Mouse (Mus musculus): ENCODE measurements around the gene Pdzd7. TPM values are rescaled to one million over a fixed set of nuclear protein-coding genes. Genes with fewer than 3 reads are reported as not detected.

Pdzd7 gene
- polyA plus RNA-seq, 1 experiment from 2014 or later, result 0.48 TPM

DNA sequence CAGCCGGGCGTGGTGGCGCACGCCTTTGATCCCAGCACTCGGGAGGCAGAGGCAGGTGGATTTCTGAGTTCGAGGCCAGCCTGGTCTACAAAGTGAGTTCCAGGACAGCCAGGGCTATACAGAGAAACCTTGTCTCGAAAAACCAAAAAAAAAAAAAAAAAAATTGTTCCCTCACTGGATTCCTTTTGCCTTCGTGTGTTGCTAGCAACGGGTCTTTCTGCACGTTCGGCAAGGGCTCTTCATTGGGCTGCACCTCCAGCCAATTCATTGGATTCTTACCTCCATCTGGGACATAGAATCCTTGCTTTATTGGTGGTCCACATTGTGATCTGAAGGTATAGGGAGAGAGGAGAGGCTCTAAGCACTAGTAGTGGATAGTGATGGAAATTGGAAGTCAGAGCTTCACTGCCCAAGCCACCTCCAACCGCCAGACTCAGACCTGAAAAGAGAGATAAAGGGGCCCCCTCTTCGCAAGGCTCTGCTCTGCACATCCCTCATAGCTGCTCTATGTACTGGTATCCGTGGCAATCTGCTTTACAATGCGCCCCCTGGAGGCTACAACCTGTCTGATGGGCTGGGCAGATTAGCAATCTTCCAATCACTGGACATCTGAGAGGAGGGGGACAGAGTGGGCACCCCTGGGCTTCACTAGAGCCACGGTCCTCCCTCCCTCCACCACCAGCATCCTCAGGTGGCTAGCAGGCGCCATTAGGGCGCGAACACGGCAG lies 18.2 kb upstream of the Pdzd7 start:
- peaks cover 36% of the 10 kb centered on the region for H3K27me3 ChIP-seq (ENCODE audit: control insufficient read depth, insufficient read depth, low read length)
- peaks cover 4% of the 10 kb centered on the region; the same call in 1 of the 2 replicates for H3K4me1 ChIP-seq (ENCODE audit: control insufficient read depth, insufficient read depth, low read length)
- H3K27ac ChIP-seq (ENCODE audit: low read length), result no peak overlapping the region
- H3K9ac ChIP-seq (ENCODE audit: low read length), result no peak overlapping the region
- WGBS, result 44% methylated on average over 20 of the region's 20 CpGs
- H3K4me2 ChIP-seq (ENCODE audit: low read depth, low read length), result no peak overlapping the region
- peak; percentile 44; the same call in 1 of the 2 replicates for ATAC-seq (ENCODE audit: insufficient read depth, low FRiP score)
- no peaks in the 10 kb centered on the region for H3K9me3 ChIP-seq (replicated peaks; ENCODE audit: control insufficient read depth, low read length)
- H3K36me3 ChIP-seq (ENCODE audit: control insufficient read depth, insufficient read depth, low read length), result no peaks in the 10 kb centered on the region
- H3K4me3 ChIP-seq (replicated peaks; ENCODE audit: low read length), result no peak overlapping the region

DNA sequence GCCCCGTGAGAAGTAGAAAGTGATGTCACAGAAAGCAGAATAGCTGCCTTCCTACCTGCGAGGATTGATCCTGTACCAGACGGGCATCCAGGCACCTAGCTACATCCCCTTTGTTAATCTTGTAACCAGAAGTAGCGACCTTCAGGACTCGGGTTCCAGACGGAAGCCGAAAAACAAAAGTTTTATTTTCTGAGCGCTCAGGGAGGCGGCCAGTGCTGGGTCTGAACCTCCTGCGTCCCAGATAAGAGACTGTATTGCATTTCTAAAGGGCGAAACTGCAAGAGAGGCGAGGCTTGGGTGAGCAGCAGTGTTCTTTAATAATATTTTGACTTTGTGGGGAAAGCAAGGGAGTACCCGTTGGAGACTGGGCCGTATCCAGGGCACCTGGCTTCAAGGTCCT lies 13.3 kb upstream of the Pdzd7 start:
- ATAC-seq (ENCODE audit: insufficient read depth, low FRiP score), result no peak
- Histone ChIP-seq H3K9me3 (replicated peaks; ENCODE audit: control insufficient read depth, low read length) (no peaks in the 10 kb centered on the region), H3K4me1 (ENCODE audit: control insufficient read depth, insufficient read depth, low read length) (peaks cover 17% of the 10 kb centered on the region), H3K27ac (ENCODE audit: low read length) (peak overlapping the region; percentile 99), H3K27me3 (ENCODE audit: control insufficient read depth, insufficient read depth, low read length) (peaks cover 2% of the 10 kb centered on the region), H3K4me2 (ENCODE audit: low read depth, low read length) (peak overlapping the region; percentile 91), H3K36me3 (ENCODE audit: control insufficient read depth, insufficient read depth, low read length) (no peaks in the 10 kb centered on the region), H3K4me3 (replicated peaks; ENCODE audit: low read length) (peak overlapping the region; percentile 76), H3K9ac (ENCODE audit: low read length) (peak overlapping the region; percentile 90)
- under 1% methylated on average over 14 of the region's 14 CpGs for WGBS

DNA sequence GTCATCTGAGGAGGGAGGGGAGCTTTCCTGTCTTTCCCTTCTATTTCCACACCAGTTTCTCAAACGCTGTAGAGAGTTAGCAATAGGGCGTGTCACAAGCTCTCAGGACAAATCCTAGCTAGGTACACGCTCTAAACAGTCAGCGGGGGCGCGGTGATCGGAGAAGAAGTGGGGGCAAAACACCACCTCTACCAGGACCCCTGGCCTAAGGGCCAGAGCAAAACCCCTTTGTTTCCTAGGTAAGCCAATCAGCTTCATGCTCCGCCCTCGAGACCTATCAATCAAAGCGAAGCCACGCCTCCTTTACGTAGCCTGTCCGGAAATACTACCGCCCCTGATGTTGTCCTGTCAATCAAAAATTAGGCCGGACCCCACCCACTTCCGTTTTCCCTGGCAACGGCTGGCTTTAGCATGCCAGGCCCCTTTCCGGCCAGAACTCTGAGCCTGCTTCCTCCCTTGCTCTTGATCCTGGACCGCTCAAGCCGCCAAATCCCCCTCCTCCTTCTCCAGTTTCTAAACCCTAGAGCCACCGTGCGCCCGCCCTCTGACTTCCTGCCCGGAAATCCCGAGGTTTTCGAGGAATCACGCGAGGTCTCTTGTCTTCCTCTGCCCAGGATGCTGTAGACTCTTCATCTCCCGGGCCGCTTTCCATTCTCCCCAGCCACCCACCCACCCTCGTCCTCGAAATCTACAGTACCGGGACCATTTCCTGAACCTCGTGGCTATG lies 12.8 kb upstream of the Pdzd7 start:
- under 1% methylated on average over 34 of the region's 34 CpGs for WGBS
- Histone ChIP-seq H3K27me3 (ENCODE audit: control insufficient read depth, insufficient read depth, low read length) (no peaks in the 10 kb centered on the region), H3K36me3 (ENCODE audit: control insufficient read depth, insufficient read depth, low read length) (no peaks in the 10 kb centered on the region), H3K4me1 (ENCODE audit: control insufficient read depth, insufficient read depth, low read length) (peaks cover 17% of the 10 kb centered on the region), H3K4me2 (ENCODE audit: low read depth, low read length) (peak overlapping the region; percentile 91), H3K9me3 (replicated peaks; ENCODE audit: control insufficient read depth, low read length) (no peaks in the 10 kb centered on the region), H3K4me3 (replicated peaks; ENCODE audit: low read length) (peak overlapping the region; percentile 76), H3K9ac (ENCODE audit: low read length) (peak overlapping the region; percentile 90), H3K27ac (ENCODE audit: low read length) (peak overlapping the region; percentile 99)
- peak; percentile 93 for ATAC-seq (ENCODE audit: insufficient read depth, low FRiP score)

DNA sequence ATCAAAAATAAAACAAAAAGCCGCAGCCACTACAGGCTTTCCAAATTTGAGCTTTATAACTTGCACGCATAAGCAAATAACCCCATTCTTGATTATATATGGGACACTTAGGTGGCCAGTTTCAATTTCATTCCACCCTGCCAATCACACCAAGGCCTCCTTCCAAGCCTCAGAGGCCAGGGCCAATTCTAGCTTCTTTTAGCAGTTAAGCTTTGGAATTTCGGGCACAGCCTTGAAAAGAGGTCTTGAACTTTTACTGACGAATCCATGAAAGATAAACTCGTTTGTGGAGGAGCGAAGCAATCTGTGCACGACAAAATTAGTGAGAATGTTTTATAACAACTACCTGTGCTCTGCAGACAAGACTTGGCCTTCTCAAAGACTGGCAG lies 12.2 kb upstream of the Pdzd7 start:
- peak overlapping the region; percentile 90 for H3K9ac ChIP-seq (ENCODE audit: low read length)
- peaks cover 17% of the 10 kb centered on the region for H3K4me1 ChIP-seq (ENCODE audit: control insufficient read depth, insufficient read depth, low read length)
- peak overlapping the region; percentile 91 for H3K4me2 ChIP-seq (ENCODE audit: low read depth, low read length)
- H3K27me3 ChIP-seq (ENCODE audit: control insufficient read depth, insufficient read depth, low read length), result no peaks in the 10 kb centered on the region
- H3K36me3 ChIP-seq (ENCODE audit: control insufficient read depth, insufficient read depth, low read length), result 0 out of 2 replicates have a peak, but pooled peaks cover 2% of the 10 kb centered on the region
- H3K9me3 ChIP-seq (replicated peaks; ENCODE audit: control insufficient read depth, low read length), result no peaks in the 10 kb centered on the region
- H3K4me3 ChIP-seq (replicated peaks; ENCODE audit: low read length), result peak overlapping the region; percentile 76
- H3K27ac ChIP-seq (ENCODE audit: low read length), result peak overlapping the region; percentile 99
- WGBS, result 28% methylated on average over 7 of the region's 7 CpGs
- no peak for ATAC-seq (ENCODE audit: insufficient read depth, low FRiP score)

DNA sequence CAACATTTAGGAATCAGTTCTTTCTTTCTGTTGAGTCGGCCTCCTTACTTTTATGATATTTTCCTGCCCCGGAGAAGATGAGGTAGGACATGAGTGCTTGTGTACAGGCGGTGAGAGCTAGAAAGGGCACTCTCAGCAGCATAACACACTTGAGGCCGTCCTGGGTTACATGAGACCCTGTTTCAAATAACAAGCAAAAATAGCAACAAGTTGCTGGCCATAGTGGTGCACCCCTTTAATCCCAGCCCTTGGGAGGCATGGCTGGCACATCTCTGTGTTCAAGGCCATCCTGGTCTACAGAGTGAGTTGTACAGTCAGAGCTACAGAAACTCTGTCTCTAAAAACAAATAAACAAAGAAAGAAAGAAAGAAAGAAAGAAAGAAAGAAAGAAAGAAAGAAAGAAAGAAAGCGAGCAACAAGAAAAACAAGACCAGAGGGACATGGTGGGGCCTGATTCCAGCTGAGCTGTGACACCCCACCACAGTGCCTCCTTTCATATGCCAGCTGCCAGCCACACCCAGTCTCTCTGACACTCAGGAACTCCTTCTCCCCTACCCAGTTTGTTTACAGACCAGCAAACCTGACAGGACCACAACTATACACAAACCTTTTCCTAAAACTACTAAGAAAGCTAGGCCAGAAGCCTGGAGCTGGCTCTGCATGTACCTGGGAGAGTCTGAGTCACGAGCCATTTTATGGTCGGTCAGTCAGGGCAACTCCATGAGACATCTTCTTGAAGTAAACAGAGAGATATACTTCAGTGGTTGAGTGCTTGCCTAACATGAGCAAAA lies 11.6 kb upstream of the Pdzd7 start:
- Histone ChIP-seq H3K27me3 (ENCODE audit: control insufficient read depth, insufficient read depth, low read length) (no peaks in the 10 kb centered on the region), H3K4me1 (ENCODE audit: control insufficient read depth, insufficient read depth, low read length) (peaks cover 17% of the 10 kb centered on the region), H3K4me2 (ENCODE audit: low read depth, low read length) (peak overlapping the region; percentile 91), H3K9me3 (replicated peaks; ENCODE audit: control insufficient read depth, low read length) (no peaks in the 10 kb centered on the region), H3K4me3 (replicated peaks; ENCODE audit: low read length) (peak overlapping the region; percentile 76), H3K27ac (ENCODE audit: low read length) (peak overlapping the region; percentile 99), H3K36me3 (ENCODE audit: control insufficient read depth, insufficient read depth, low read length) (0 out of 2 replicates have a peak, but pooled peaks cover 5% of the 10 kb centered on the region), H3K9ac (ENCODE audit: low read length) (peak overlapping the region; percentile 90)
- WGBS, result 57% methylated on average over 7 of the region's 7 CpGs
- no peak for ATAC-seq (ENCODE audit: insufficient read depth, low FRiP score)

DNA sequence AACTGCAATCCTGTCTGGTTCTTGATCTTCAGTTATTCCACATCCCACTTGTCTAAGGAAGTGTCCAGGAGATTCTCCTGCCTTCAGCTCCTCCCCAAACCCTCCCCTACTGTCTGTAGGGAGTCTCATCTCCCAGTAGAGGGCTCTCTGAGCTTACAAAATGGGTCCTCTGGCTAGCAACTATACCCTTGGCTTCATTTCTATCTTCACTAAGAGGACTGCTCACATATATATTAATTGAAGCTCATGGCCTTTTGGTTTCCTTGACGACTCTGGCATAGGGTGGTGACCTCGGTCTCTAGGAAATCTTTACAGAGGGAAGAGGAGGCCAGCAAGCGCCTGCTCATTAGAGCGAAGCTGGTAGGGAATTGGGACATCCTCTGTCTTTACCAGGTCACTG lies 10.8 kb upstream of the Pdzd7 start:
- H3K4me2 ChIP-seq (ENCODE audit: low read depth, low read length), result no peak overlapping the region
- H3K27ac ChIP-seq (ENCODE audit: low read length), result no peak overlapping the region
- H3K27me3 ChIP-seq (ENCODE audit: control insufficient read depth, insufficient read depth, low read length), result no peaks in the 10 kb centered on the region
- WGBS, result 44% methylated on average over 4 of the region's 4 CpGs
- H3K36me3 ChIP-seq (ENCODE audit: control insufficient read depth, insufficient read depth, low read length), result 0 out of 2 replicates have a peak, but pooled peaks cover 5% of the 10 kb centered on the region
- ATAC-seq (ENCODE audit: insufficient read depth, low FRiP score), result no peak
- H3K9me3 ChIP-seq (replicated peaks; ENCODE audit: control insufficient read depth, low read length), result no peaks in the 10 kb centered on the region
- peaks cover 17% of the 10 kb centered on the region for H3K4me1 ChIP-seq (ENCODE audit: control insufficient read depth, insufficient read depth, low read length)
- no peak overlapping the region for H3K4me3 ChIP-seq (replicated peaks; ENCODE audit: low read length)
- no peak overlapping the region for H3K9ac ChIP-seq (ENCODE audit: low read length)

DNA sequence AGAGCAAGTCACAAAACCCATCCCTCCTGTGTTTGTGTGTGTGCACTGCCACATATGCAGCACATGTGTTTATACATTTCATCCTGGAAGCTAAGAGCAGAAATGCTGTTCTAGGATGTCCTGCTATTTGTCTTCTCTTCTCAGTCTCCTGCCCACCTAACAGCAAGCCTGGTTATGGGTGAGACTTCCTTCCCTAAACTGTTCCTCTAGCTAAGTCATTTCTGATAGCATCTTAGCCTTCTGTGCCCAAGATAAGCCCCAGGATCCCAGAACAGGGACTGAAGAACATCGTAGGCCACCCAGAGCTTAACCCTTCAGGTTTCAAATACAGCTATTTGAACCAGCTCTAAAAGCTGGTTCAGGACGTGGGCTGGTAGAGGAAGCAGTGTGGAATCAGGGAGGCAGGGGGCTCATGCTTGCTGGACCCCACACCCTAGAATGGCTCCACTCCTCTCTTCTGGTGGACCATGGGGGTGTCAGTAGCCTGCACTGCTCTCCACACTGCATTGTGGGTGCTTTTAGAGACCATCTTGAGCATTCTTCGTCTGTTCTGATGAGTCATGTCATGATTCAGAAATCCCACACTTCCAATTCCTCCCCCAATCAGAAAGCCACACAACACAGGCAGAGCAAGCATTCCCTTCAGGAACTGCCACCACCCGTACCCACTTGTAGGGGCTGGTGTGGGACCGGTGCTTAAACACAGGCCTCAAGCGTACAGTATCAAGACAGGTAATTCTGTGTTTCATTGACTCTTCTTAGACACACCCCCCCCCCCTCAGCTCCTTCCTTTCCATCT lies 9.6 kb upstream of the Pdzd7 start:
- H3K4me3 ChIP-seq (replicated peaks; ENCODE audit: low read length), result no peak overlapping the region
- no peak overlapping the region for H3K9ac ChIP-seq (ENCODE audit: low read length)
- 80% methylated on average over 6 of the region's 6 CpGs for WGBS
- no peak for ATAC-seq (ENCODE audit: insufficient read depth, low FRiP score)
- H3K36me3 ChIP-seq (ENCODE audit: control insufficient read depth, insufficient read depth, low read length), result 0 out of 2 replicates have a peak, but pooled peaks cover 5% of the 10 kb centered on the region
- H3K9me3 ChIP-seq (replicated peaks; ENCODE audit: control insufficient read depth, low read length), result no peaks in the 10 kb centered on the region
- H3K4me2 ChIP-seq (ENCODE audit: low read depth, low read length), result no peak overlapping the region
- H3K27me3 ChIP-seq (ENCODE audit: control insufficient read depth, insufficient read depth, low read length), result no peaks in the 10 kb centered on the region
- H3K27ac ChIP-seq (ENCODE audit: low read length), result no peak overlapping the region
- peaks cover 17% of the 10 kb centered on the region for H3K4me1 ChIP-seq (ENCODE audit: control insufficient read depth, insufficient read depth, low read length)

DNA sequence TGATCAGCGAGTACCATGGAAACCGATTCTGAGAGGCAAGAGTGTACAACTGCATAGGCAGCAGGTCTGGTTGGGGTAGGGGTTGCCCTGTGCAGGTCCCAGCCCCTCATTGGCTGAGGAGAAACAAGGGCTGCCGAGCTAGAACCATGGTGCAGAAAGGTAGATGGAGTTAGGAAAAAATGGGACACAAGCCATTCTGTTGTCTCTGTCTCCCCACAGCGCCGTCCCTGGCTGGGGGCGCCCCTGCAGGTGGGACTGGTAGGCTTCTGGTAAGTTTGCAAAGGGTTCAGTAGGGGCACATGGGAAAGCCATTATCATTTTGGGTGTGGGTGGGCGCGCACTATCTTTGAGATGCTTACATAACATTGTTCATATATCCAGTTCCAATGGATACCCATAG lies 7.9 kb upstream of the Pdzd7 start:
- Histone ChIP-seq H3K9me3 (replicated peaks; ENCODE audit: control insufficient read depth, low read length) (no peaks in the 10 kb centered on the region), H3K27me3 (ENCODE audit: control insufficient read depth, insufficient read depth, low read length) (no peaks in the 10 kb centered on the region), H3K4me1 (ENCODE audit: control insufficient read depth, insufficient read depth, low read length) (peaks cover 20% of the 10 kb centered on the region), H3K4me2 (ENCODE audit: low read depth, low read length) (no peak overlapping the region), H3K36me3 (ENCODE audit: control insufficient read depth, insufficient read depth, low read length) (0 out of 2 replicates have a peak, but pooled peaks cover 5% of the 10 kb centered on the region), H3K9ac (ENCODE audit: low read length) (no peak overlapping the region), H3K4me3 (replicated peaks; ENCODE audit: low read length) (no peak overlapping the region), H3K27ac (ENCODE audit: low read length) (no peak overlapping the region)
- ATAC-seq (ENCODE audit: insufficient read depth, low FRiP score), result no peak
- 86% methylated on average over 8 of the region's 8 CpGs for WGBS

Data from stomach, embryonic 16.5 days (tissue).